In the genomic region with DNA sequence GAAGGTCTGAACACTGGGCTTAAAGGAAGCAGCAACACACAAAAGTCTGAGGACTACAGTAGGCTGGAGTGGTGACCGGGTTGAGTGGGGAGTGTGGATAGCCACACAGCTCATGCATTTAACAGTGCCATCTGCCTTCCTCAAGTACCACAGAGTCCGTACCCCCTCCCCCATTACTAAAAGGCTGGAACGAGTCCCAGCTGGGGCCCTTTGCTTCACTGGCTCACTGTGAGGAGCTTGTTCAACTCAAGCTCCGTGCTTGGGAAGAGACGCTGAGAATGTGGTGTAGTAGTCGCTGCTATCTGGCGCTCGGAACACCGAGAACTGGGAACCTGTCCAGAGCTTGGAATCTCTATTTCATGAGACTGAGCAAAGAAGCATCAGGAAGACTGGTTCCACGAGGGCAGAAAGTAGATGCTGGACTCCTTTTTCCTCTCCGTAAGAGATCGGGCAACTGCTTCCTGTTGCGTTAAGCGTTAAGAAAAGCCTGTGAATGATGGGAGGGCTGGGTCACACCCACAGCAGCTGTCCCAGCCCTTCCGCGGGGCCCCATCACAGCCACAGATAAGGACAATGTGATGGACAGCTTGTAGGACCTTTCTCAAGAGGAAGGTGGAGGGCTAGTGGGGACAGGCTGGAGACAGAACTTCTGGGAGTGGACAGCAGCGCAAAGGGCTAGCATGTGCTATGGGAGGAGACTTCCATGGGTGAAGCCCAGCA, we compare ENCODE assay signal across 11 mouse cellular contexts. TPM values are rescaled to one million over a fixed set of nuclear protein-coding genes. Genes with fewer than 3 reads are reported as not detected.
DNase-seq lines count a peak whose midpoint lies in the region; ATAC-seq lines count a peak whose summit lies in the region.
"Had no signal": no experiment of that assay in that cellular context is flagged by ENCODE, and none has a peak within 500 bp of the region (broad histone marks: within the 10 kb centered on the region; RNA-seq: fewer than 3 reads in every experiment).

No protein-coding gene starts in this region.

- no peak overlapping the region for H3K4me3 ChIP-seq in forebrain, embryonic 14.5 days (ENCODE audit: low read depth, low read length)
- no peak overlapping the region for H3K4me3 ChIP-seq in forebrain, embryonic 12.5 days (replicated peaks)

- no peaks in the 10 kb centered on the region for H3K27me3 ChIP-seq in forebrain, embryonic 14.5 days (replicated peaks; ENCODE audit: control insufficient read depth, insufficient read depth, low read length)
- no peaks in the 10 kb centered on the region for H3K27me3 ChIP-seq in forebrain, embryonic 12.5 days

- H3K4me1 ChIP-seq in forebrain, embryonic 14.5 days (ENCODE audit: control insufficient read depth, insufficient read depth, low read length), result peaks cover 9% of the 10 kb centered on the region
- no peaks in the 10 kb centered on the region for H3K4me1 ChIP-seq in forebrain, embryonic 12.5 days

- H3K9me3 ChIP-seq in forebrain, embryonic 14.5 days (replicated peaks; ENCODE audit: control insufficient read depth, low read length), result no peaks in the 10 kb centered on the region; the same call in 1 of the 2 replicates
- peaks cover 13% of the 10 kb centered on the region for H3K9me3 ChIP-seq in forebrain, embryonic 12.5 days

- intact Hi-C loops in left cerebral cortex, postnatal 4 days (cut with DNase I), result no loop called here

- 0 out of 2 replicates have a peak overlapping the region, but pooled peaks have one; percentile 10 for H3K4me2 ChIP-seq in forebrain, embryonic 14.5 days (ENCODE audit: low read length)
- no peak overlapping the region for H3K4me2 ChIP-seq in forebrain, embryonic 12.5 days

- peak; percentile 59 for ATAC-seq in forebrain, embryonic 14.5 days
- ATAC-seq in forebrain, embryonic 12.5 days (ENCODE audit: low FRiP score), result no peak

- WGBS in forebrain, embryonic 14.5 days, result 70% methylated on average over 17 of the region's 17 CpGs
- 85% methylated on average over 17 of the region's 17 CpGs for WGBS in forebrain, embryonic 12.5 days

- peak; percentile 70 for DNase-seq in forebrain, embryonic 14.5 days (ENCODE audit: low spot score)
- DNase-seq in brain, adult 2 months (ENCODE audit: low read depth, low spot score), result peak; percentile 85
- peak; percentile 43 for DNase-seq in heart, postnatal 4 days
- DNase-seq in left cerebral cortex, postnatal 4 days, result peak; percentile 86
- no peak for DNase-seq in adrenal gland, postnatal 10 days
- no peak for DNase-seq in cerebellum, adult 11 months
- no peak for DNase-seq in urinary bladder, postnatal 25 days (ENCODE audit: low spot score)

- H3K27ac ChIP-seq in forebrain, embryonic 14.5 days (ENCODE audit: low read depth, low read length), result peak overlapping the region; percentile 41; the same call in 1 of the 2 replicates
- H3K27ac ChIP-seq in forebrain, embryonic 12.5 days, result no peak overlapping the region; the same call in 1 of the 2 replicates

- no peak overlapping the region for H3K9ac ChIP-seq in forebrain, embryonic 14.5 days (ENCODE audit: low read length)
- H3K9ac ChIP-seq in forebrain, embryonic 12.5 days, result no peak overlapping the region

- no peaks in the 10 kb centered on the region for H3K36me3 ChIP-seq in forebrain, embryonic 14.5 days (ENCODE audit: control insufficient read depth, insufficient read depth, low read length)
- no peaks in the 10 kb centered on the region for H3K36me3 ChIP-seq in forebrain, embryonic 12.5 days (replicated peaks)

RNA-seq across cellular contexts. Expression of gene Ccdc121, which starts 44.5 kb away (rescaled TPM):
- 0.09 TPM in 1 of 2 replicates, not detected in the other for polyA plus RNA-seq in forebrain, embryonic 14.5 days (2014; fragmentation: Nextera tagmentation; extraction: Ambion mirVana)
- not detected in 2 replicates for polyA plus RNA-seq in forebrain, embryonic 12.5 days (2016; fragmentation: Nextera tagmentation; extraction: Ambion mirVana)
- not detected for total RNA-seq in heart, postnatal 4 days (2021)
- under 1 TPM in 1 of 2 experiments, not detected in 1; 0.44 TPM for total RNA-seq in left cerebral cortex, postnatal 4 days (2021)
- not detected for total RNA-seq in adrenal gland, postnatal 10 days (2021)
- total RNA-seq: adrenal gland, postnatal 4 days had no signal
- polyA plus RNA-seq: liver, embryonic 16.5 days; stomach, embryonic 14.5 days had no signal

Comparison
In these comparisons a context has a peak if more than half of its experiments do, and no peak if none do; other contexts are left out.
1. DNase-seq: peak in forebrain, embryonic 14.5 days (single experiment), brain, adult 2 months (single experiment), heart, postnatal 4 days (single experiment) and left cerebral cortex, postnatal 4 days (single experiment); none in adrenal gland, postnatal 10 days (single experiment), cerebellum, adult 11 months (single experiment) and urinary bladder, postnatal 25 days (single experiment).